Mouse (Mus musculus): ENCODE data around the gene Mtmr2.

Mtmr2 gene

GRCm38 (mm10) chr9:13806854-13807253 is 58.6 kb downstream of the Mtmr2 start:
- DNase-seq (ENCODE audit: low read depth, low spot score): no peak

- DNase-seq (ENCODE audit: low read depth, low spot score): no peak
Measured at GRCm38 (mm10) chr9:13807657-13808056, 59.4 kb downstream of the Mtmr2 start.

- peak; percentile 25 for DNase-seq (ENCODE audit: low read depth, low spot score)
Measured at GRCm38 (mm10) chr9:13809937-13810336, 61.7 kb downstream of the Mtmr2 start.

- DNase-seq (ENCODE audit: low read depth, low spot score): no peak
Measured at GRCm38 (mm10) chr9:13818369-13818768, 70.2 kb downstream of the Mtmr2 start.

GRCm38 (mm10) chr9:13820774-13821173 is 72.6 kb downstream of the Mtmr2 start:
- DNase-seq (ENCODE audit: low read depth, low spot score): no peak

- no peak for DNase-seq (ENCODE audit: low read depth, low spot score)
Measured at GRCm38 (mm10) chr9:13825896-13826295, 77.7 kb downstream of the Mtmr2 start.

- DNase-seq (ENCODE audit: low read depth, low spot score): peak; percentile 76
Measured at GRCm38 (mm10) chr9:13826391-13826805, 78.2 kb downstream of the Mtmr2 start.

- peak; percentile 98 for DNase-seq (ENCODE audit: low read depth, low spot score)
Measured at GRCm38 (mm10) chr9:13826832-13827405, 78.7 kb downstream of the Mtmr2 start, which contains the start of gene Cep57. Gene Cep57, minus strand, starts transcription at chr9:13827107.

- peak; percentile 99 for DNase-seq (ENCODE audit: low read depth, low spot score)
Measured at GRCm38 (mm10) chr9:13827406-13828086, 79.3 kb downstream of the Mtmr2 start, which contains the start of gene Fam76b. Gene Fam76b, plus strand, starts transcription at chr9:13827716.

- peak; percentile 69 for DNase-seq (ENCODE audit: low read depth, low spot score)
Measured at GRCm38 (mm10) chr9:13828087-13828441, 79.9 kb downstream of the Mtmr2 start.

- no peak for DNase-seq (ENCODE audit: low read depth, low spot score)
Measured at GRCm38 (mm10) chr9:13835256-13835655, 87.0 kb downstream of the Mtmr2 start.

- DNase-seq (ENCODE audit: low read depth, low spot score): no peak
Measured at GRCm38 (mm10) chr9:13836726-13837125, 88.5 kb downstream of the Mtmr2 start.

GRCm38 (mm10) chr9:13847591-13847990 is 99.4 kb downstream of the Mtmr2 start:
- DNase-seq (ENCODE audit: low read depth, low spot score): no peak

GRCm38 (mm10) chr9:13848481-13849480 is 100.6 kb downstream of the Mtmr2 start:
- peak; percentile 71 for DNase-seq (ENCODE audit: low read depth, low spot score)

GRCm38 (mm10) chr9:13853876-13854275 is 105.7 kb downstream of the Mtmr2 start:
- DNase-seq (ENCODE audit: low read depth, low spot score): no peak
